Mouse (Mus musculus): ENCODE data around the gene Rassf3.
A peak's percentile ranks its signal among the peaks of the same experiment; 100 is the strongest.

Gene Rassf3

DNA sequence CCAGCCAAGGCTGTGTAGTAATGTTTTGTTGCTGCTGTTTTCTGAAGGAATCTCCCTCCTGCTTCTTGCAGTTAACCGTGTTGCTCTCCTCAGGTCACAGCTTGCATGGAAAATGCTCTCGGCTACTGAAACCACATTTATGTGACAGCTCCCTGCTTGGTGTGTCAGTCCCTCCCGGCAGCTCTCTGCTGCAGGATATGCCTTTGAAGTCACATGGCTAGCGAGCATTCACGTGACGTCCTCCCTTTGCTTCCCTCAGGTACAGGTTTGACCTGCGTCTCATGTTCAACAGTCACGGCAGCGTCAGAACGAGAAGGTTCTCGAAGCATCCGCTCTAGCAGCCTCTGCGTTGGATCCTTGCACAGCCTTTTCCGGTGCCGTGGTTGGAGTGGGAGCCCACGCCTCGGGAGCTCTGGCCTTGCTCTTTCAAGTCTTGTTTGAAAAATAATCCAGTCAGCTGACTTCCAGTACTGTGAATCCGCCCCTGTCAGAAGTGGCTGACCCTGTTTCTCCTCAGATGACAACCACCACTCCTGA, 81.3 kb downstream of the Rassf3 start:
- DNase-seq: no peak

DNA sequence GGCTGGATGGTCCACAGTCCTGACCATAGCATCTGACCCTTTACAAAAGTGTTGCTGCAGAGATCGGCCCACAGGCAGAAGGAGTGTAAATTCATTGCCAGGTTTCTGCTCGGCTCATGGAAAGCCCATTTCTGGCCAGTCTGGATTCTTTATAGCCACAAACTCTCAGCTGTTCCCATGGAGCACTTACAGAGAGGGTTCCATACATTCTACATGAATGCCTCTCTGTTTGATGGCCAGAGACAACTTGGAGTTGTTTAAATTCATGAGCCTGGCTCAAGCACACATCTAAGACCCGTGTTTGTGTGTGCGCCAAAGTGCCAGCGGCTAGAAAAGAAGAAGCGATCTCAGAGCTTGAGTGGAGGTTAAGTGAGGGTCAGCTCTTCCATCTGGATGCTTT, 81.9 kb downstream of the Rassf3 start:
- no peak for DNase-seq

DNA sequence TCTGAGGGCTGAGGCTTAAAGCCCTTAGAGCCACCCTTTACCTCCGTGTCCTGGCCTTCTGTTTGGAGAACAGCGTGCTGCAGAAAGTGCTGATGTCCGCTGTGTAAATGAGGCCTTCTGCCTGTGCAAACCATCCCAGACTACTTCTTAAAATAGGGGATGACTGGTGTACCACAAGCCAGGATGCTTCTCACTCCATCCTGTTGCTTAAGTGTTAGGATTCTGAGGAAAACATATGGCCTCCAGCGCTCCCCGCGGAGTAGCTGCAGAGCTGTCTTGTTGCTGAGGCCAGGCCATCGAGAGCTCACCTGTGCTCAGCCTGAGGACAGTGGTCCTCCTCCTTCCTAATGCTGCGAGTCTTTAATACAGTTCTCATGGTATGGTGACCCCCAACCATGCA, 84.2 kb downstream of the Rassf3 start:
- DNase-seq: peak; percentile 60

DNA sequence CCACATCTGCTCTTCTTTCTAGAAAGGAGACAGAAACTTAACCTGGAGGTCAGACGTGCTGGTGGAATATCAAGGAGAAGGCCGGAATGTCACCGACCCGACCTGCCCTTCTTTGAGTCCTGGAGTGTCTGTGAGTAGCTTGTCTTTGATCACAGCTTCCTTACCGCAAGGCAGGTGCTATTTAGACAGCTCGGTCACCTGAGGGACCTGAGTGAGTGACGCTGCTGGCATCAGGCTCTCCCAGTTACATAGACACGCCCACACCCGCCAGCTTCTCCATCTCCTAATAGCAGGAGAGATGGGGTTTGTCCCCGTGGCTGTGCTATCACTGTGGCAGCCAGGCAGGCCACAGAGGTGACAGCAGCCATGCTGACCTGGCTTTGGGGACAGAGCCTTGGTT, 85.5 kb downstream of the Rassf3 start:
- DNase-seq: no peak

DNA sequence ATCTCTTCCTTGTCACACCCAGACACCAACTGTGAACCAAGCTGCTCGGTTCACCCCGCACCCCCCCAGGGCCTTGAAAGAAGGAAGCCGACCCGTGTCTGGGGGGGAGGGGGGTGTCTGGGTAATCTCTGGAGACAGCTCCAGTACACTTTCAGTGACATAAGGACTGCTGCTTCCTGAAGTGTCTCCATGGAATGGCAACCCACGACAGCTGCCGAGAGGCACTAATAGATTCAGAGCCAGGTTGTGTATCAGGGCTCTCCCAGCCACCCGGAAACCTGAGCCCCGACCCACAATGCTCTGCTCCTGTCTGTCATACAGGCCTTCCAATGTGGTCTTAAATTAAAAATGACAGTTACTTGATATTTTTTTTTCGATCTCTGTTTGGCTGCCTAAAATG, 89.8 kb downstream of the Rassf3 start:
- no peak for DNase-seq

DNA sequence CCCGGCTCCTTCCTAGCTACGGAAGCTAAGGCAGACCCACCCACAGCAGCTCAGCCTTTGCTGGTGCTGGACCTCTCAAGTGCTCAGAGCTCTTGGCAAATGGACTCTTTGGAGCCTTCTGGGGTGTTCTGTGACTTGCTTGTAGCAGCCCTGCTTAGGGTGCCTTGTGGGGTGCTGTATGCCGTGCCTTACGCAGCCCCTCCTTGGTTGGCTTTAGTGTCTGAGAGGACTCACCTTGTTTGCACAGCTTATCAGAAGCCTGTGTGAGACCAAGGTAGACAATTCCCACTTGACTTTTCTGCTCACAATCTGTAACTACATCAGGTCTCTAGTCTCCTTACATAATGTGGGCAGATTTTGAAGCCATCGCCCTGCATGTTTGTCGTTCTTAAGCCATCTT, 90.5 kb downstream of the Rassf3 start:
- no peak for DNase-seq

DNA sequence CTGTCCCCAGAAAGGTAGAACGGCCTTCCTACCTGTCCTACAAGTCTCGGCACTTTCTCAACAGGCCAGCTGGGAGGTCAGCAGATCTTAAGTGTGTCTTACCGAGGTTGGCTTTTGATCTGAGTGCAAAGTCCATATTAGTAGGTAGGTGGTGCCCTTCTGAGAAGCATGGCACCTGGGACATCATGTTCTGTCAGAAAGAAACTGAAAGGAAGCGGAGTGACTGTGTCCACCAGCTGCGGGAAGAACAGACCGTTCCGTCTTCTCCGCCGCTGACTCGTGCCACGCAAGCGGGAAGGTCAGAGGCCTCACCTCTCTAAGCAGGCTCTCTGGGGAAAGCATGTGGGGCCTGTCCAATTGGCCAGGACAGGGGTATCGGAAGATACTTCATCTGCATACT, 91.4 kb downstream of the Rassf3 start:
- DNase-seq: no peak

DNA sequence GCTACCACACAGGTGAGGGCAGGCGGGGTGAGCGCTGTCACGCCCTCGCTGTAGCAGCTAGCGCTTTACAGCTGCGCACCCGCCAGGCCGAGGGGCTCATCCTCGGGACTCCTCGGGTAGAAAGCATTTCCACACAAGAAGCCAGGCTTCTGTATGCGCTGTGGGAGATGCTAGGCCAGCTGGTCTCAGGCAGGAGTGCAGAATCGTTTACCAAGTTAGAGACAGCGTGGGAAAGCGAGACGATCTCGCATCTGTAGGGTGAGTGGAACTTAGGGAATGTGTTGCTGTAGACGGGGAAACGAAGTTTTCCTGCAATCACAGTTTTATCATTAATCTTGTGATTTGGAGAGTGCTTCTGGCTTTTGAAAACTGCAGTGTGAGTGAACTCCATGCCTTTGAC, 94.9 kb downstream of the Rassf3 start:
- DNase-seq: no peak

DNA sequence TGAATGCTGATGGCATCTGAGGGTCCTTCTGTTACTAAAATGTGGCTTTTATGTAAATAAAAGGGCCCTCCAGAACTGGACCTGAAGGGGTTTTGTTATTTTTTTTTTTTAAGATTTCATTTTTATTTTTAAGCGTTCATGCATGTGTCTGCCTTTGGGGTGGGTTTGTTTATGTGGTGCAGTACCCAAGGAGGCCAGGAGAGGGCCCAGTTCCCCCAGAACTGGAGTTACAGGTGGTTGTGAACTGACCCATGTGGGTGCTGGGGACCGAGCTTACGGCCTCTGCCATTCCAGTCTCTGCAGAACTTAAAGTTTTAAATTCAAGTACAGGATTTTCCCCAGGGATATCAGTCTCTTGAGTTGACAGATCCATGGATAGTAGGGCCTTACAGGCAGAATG, 96.8 kb downstream of the Rassf3 start:
- no peak for DNase-seq

DNA sequence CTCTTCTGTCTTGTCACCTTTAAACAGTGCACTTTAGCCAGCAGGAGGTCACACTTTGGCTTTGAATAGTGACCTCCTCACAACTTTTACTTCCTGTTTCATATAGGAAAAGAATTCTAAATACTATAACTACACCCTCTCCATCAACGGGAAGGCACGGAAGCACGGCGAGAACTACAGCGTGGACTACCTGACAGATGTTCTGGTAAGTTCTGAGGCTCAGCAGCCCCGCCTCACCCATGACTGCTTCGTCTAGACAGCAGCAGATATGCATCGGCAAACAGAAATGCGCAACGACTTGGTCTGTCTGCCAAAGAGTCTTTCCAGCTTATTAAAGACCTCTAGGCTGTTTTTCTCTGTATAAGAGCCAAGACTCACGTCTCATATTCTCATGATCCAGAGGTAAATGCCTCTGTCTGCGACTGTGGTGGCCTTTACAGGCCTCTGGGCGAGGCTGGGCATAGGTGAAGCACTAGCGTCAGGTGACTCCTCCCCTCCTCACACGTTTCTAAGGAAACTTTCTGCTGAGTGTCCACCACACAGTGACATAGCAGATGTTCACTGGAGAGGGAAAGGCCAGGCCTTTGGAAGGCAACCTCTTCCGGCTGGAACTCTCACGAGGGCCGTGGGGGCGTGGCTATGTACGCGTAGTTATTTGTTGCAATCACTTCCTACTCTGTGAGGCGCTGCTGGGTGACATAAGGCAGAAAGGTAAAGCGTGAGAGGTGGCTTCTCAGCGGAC, 99.4 kb downstream of the Rassf3 start:
- DNase-seq: no peak

DNA sequence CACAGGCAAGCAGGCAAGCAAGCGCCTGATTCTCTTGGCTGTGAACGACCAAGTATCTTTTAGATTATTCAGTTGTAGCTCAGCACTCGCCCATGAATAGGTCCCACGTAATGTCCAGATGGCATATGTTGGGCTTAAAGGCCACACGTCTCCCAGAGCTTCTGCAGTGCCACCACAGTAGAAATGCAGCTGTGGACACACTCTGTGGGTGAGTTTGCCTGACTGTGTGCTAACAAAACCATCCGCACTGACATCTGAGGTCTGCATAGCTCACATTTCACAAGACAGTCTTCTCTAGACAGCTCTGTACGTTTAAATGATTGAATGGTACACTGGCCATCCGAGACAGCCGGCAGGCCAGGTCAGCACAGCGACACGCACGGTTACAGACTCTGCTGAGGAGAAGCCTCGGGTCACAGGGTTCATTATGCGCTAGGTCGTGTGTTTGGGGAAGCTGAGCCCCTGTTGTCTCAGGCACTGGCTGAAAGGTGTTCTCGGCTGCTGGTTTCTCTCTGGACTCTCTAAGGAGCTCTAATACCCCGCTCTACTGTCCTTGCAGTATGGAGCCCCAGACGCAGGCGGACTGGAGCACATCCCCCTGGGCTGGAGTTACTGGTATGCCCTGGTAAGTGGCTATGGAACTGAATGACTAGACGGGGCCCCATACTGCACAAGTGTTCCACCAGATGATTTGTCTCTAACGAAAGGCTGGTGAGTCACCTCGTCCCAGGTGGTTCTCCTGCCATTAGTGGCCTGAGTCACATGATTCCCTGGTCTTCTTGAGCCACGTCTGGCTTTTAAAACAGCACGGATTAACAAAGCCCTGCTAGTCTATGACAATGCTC, 100.3 kb downstream of the Rassf3 start:
- no peak for DNase-seq

DNA sequence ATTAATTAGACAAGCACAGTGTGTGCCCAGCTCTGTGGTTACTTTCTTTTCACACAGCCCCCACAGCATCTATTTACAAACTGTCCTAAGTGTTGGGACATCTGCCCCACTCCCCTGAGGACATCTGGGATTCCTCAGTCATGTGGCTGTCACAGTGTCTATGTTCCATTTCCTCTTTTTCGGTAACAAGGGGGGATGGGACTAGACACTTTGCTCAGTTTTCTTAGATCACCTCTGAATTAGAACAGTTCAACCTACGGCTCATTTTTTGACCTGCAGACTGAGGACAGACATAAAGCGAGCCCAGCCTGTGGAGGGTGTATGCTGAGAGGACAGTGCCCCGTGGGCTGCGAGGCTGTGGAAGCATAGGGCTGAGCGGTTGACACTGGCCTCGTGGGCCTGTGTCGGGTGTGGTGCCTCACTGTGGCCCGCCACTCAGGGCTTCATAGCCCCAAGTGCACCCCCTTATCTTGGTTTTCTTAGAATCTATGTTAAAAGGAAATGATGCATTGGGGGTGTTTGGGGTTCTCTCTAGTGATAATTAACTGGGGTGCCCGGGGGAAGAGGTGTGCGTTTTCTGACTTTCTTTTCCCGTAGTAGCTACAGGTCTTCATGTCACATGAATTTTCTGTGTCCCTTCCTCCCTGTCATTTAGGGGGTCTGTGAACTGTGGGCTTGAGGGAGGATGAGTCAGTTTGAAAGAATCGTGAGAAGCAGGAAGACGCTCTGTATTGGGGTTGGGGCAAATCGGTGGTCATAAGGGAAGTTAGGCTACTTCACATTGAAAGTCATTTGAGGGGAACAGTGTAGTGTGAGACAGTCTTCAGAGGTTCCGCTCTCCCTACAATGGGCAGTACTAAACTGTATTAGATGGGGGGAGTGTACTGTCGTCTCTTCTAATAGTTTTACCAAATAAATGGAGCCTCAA, 101.2 kb downstream of the Rassf3 start:
- no peak for DNase-seq

DNA sequence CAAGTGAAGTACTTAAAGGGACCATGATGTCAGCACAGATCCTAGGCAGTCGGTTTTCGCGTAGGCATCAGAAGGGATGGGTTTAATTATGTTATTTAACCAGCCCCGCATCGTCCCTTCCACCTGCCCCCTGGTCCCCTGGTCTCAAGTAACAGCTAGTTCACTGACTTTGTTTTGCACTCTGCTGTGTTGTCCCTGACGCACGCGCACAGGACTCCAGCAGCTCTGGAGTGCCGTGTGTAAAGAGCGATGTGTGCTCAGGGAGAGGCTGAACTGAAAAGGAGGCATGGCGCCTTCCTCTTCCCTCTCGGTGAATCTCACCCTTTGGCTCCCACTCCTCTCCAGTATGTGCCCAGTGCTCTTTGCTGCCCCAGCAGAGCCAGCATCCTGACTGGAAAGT, 102.1 kb downstream of the Rassf3 start:
- no peak for DNase-seq

DNA sequence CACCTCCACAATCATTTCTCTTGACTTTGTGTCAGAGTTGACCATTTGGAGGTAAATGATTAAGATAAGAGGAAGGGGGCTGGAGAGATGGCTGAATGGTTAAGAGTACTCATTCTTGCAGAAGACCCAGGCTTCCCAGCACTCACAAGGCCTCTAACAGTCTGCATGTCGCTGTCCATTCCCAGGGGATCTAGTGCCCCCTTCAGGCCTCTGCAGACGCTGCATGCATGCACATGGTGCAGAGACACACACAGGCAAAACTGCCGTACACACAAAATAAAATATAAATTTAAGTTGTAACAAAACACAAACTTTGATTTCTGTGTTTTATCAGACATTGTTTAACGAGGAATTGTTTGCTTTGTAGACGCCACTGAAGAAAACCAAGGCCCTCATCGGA, 105.4 kb downstream of the Rassf3 start:
- DNase-seq: no peak

DNA sequence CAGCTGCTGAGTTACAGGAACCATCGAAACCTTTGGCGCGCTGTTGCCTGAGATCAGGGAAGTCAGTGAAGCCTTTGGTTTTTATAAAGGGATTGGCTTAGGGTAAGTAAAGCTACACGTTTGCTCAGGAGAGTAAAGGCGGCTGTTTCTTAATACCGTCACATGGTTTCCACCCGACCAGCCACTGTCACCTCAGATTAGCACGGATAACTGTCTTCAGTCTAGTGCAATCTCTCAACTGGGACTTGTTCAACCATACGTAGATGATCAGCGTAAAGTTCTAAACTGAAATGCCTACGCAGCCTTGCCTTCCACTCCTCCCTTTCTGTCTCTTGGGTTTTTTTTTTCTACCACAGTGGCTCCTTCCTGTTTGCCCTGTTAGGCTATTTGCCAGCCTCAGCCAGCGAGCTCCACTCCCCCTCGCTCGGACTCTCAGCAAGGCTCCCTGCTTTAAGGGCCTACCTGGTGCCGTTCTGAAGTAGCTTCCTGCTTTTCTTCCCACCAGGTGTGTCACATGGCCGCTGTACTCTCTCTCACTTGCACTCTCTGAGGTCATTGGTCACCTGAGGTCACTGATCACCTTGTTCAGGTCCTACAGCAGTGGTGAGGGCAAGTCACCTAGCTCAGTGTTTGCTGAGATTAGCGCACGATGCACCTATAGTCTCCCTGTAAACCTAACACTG, 107.2 kb downstream of the Rassf3 start:
- no peak for DNase-seq

DNA sequence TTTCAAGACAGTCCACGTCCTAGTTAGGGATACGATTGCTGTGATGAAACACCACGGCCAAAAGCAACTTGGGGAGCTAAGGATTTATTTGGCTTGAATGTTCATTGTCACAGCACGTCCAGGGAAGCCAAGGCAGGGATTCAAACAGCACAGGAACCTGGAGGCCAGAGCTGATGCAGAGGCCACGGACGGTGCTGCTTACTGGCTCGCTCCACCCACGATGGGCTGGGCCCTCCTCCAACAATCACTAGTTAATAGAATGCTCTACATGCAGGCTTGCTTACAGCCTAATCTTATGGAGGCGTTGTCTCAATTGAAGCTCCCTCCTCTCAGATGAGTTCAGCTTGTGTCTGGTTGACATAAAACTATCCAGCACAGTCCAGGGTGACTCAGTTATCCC, 108.4 kb downstream of the Rassf3 start:
- DNase-seq: no peak

DNA sequence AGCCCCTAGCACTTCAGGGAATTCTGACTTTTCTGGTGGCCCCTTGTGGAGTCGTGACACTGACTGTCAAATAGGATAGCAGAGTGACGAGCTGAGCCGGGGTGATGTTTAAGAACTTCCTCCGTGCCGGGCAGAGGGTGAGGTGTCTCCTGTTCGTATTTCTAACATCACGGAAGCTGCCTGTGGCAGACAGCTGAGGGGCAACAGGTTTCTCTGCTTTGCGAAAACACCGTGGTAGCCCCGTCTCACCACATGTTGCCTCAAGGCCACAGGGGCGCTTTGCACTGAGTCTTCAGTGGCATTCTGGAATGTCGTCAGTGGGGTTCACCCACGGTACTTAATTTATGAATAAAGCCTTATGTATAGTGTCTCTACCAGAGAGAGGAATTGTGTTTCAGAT, 108.9 kb downstream of the Rassf3 start:
- no peak for DNase-seq

DNA sequence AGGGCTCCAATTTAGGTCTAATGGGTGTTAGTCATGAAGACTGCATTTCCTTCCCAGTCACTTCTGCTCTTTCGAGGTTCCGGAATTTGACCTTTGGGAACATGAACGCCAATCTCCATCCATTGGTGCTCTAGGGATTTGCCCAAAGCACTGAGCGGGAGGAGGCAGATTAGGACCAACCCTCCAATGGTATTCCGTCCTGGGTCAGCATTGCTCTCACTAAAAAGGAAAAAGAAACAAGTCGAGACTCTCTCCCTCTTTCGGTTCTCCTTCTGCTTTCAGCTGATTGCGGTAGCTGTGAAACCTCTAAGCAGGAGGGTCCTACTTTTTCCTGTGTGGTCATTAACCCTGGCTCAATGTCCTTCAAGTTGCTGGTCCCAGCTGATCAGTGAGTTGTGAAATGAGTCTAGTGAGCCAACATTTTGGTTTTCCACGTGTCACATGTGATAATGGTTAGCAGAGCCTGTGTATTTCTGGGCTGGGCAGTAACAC, 110.3 kb downstream of the Rassf3 start:
- DNase-seq: no peak

DNA sequence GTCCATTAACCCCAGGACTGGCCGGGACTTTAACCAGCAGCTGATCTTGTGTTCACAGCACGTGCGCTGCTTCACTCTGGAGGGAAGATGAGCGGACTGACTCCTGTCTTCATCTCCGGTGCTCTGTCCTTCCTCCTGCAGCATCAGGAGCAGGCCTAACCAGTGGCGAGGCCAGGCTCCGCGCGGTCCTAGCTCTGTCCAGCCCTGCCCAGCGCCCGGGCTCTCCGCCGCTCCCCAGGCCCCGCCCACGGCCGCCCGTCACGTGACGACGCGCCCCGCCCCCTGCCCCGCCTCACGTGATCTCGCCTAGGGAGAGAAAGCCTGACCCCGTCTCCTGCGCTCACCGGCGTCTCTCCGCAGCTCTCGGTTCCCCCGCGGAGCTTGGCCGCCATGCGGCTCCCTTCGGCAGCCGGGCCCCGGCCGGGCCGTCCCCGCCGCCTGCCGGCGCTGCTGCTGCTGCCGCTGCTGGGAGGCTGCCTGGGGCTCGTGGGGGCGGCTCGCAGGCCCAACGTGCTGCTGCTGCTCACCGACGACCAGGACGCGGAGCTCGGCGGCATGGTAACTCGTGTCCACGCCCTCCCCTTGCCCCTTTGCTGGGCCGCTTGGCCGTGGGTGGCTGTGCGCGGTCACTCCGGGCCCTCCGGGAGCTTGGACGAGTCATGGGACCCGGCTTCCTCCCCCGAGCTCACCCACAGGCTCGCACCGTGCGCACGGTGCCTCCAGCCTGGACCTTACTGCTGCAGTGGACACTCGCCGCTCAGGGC, 111.2 kb downstream of the Rassf3 start, which contains the start of gene Gns:
Gns (plus strand) TSS at position 290 of the 764 bp plus-strand sequence.
- peak; percentile 84 for DNase-seq

DNA sequence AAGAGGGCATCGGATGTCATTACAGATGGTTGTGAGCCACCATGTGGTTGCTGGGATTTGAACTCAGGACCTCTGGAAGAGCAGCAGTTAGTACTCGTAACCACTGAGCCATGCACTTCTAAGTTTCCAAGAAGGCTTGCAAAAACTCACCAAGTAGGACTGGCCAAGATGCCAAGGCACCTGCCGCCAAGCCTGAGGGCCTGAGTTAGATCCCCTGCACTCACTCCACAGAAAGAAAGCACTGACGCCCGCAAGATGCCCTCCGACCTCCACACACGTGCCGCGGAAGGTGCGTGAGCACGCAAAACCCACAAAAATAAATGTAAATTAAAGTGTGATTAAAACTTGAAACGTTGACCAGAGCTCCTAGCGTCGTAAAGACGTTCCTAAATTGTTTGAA, 111.8 kb downstream of the Rassf3 start:
- peak; percentile 48 for DNase-seq

DNA sequence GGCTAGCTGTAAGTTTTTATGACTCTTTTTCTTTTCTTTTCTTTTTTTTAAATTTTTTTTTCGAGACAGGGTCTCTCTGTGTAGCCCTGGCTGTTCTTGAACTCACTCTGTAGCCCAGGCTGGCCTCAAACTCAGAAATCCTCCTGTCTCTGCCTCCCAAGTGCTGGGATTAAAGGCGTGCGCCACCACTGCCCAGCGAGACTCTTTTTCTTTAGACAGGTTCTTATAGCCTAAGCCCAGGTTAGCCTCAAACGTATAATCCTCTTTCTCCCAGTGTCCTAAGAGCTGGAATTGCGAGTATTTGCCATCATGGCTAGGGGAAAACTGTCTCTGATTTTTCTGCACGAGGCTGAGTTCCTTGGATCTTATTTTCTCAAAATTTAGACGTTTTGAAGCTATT, 112.9 kb downstream of the Rassf3 start:
- no peak for DNase-seq
